Mouse (Mus musculus): ENCODE results near the gene Fhl2. TPM values are rescaled to one million over a fixed set of nuclear protein-coding genes. Genes with fewer than 3 reads are reported as not detected.
"Not testable (repeated sequence)": the region's sequence is repeated elsewhere in the genome, so short reads cannot be mapped to it uniquely, and the experiment has no call there.

The Fhl2 gene
- polyA plus RNA-seq, 1 experiment = 135 TPM

GRCm38 (mm10) chr1:43191078-43191477, 5.7 kb downstream of the Fhl2 start:
- TF ChIP-seq FOSL1 (IDR thresholded peaks at IDR 0.05; ENCODE audit: insufficient read depth, low read length, poor library complexity, severe bottlenecking) (no peak), MAX (IDR thresholded peaks at IDR 0.05) (no peak), USF1 (IDR thresholded peaks at IDR 0.05; ENCODE audit: low read depth) (no peak), CTCF (IDR thresholded peaks at IDR 0.05; ENCODE audit: control insufficient read depth, insufficient read depth, insufficient read length) (no peak), MYOG (IDR thresholded peaks at IDR 0.05; ENCODE audit: control insufficient read depth, extremely low read depth, insufficient read length) (no peak), CEBPB (IDR thresholded peaks at IDR 0.05; ENCODE audit: low read depth) (no peak), MYOD1 (IDR thresholded peaks at IDR 0.05; ENCODE audit: control insufficient read depth, insufficient read length, low read depth) (no peak)
- no peaks in the 10 kb centered on the region for H3K79me3 ChIP-seq (ENCODE audit: low read depth)
- no peaks in the 10 kb centered on the region for H3K27me3 ChIP-seq (ENCODE audit: control insufficient read depth, insufficient read depth, insufficient read length)
- H3K4me3 ChIP-seq (ENCODE audit: insufficient read depth, poor library complexity, severe bottlenecking) = no peak overlapping the region
- no peak overlapping the region for H3ac ChIP-seq (ENCODE audit: control insufficient read depth, insufficient read length, low read depth)
- H3K79me2 ChIP-seq (ENCODE audit: control insufficient read depth, insufficient read depth) = no peaks in the 10 kb centered on the region
- no peaks in the 10 kb centered on the region for H3K36me3 ChIP-seq (ENCODE audit: control insufficient read depth, insufficient read depth)

GRCm38 (mm10) chr1:43188893-43189292, 7.9 kb downstream of the Fhl2 start:
- H3K79me2 ChIP-seq (ENCODE audit: control insufficient read depth, insufficient read depth); H3K79me3 ChIP-seq (ENCODE audit: low read depth); H3ac ChIP-seq (ENCODE audit: control insufficient read depth, insufficient read length, low read depth); H3K4me3 ChIP-seq (ENCODE audit: insufficient read depth, poor library complexity, severe bottlenecking); H3K27me3 ChIP-seq (ENCODE audit: control insufficient read depth, insufficient read depth, insufficient read length); H3K36me3 ChIP-seq (ENCODE audit: control insufficient read depth, insufficient read depth): not testable (repeated sequence)

- Histone ChIP-seq H3K27me3 (ENCODE audit: control insufficient read depth, insufficient read depth, insufficient read length) (no peaks in the 10 kb centered on the region), H3K79me3 (ENCODE audit: low read depth) (no peaks in the 10 kb centered on the region), H3ac (ENCODE audit: control insufficient read depth, insufficient read length, low read depth) (no peak overlapping the region), H3K36me3 (ENCODE audit: control insufficient read depth, insufficient read depth) (no peaks in the 10 kb centered on the region), H3K4me3 (ENCODE audit: insufficient read depth, poor library complexity, severe bottlenecking) (no peak overlapping the region), H3K79me2 (ENCODE audit: control insufficient read depth, insufficient read depth) (no peaks in the 10 kb centered on the region)
- TF ChIP-seq CEBPB (IDR thresholded peaks at IDR 0.05; ENCODE audit: low read depth) = no peak
- no peak for TF ChIP-seq USF1 (IDR thresholded peaks at IDR 0.05; ENCODE audit: low read depth)
- no peak for TF ChIP-seq FOSL1 (IDR thresholded peaks at IDR 0.05; ENCODE audit: insufficient read depth, low read length, poor library complexity, severe bottlenecking)
- TF ChIP-seq CTCF (IDR thresholded peaks at IDR 0.05; ENCODE audit: control insufficient read depth, insufficient read depth, insufficient read length) = no peak
- TF ChIP-seq MYOG (IDR thresholded peaks at IDR 0.05; ENCODE audit: control insufficient read depth, extremely low read depth, insufficient read length) = no peak
- no peak for TF ChIP-seq MYOD1 (IDR thresholded peaks at IDR 0.05; ENCODE audit: control insufficient read depth, insufficient read length, low read depth)
- no peak for TF ChIP-seq MAX (IDR thresholded peaks at IDR 0.05)
These were observed 10.4 kb downstream of the Fhl2 start for GRCm38 (mm10) chr1:43186334-43186733.

- H3K4me3 ChIP-seq (ENCODE audit: insufficient read depth, poor library complexity, severe bottlenecking) = no peak overlapping the region
These were observed 15.9 kb downstream of the Fhl2 start for GRCm38 (mm10) chr1:43180912-43181311.

GRCm38 (mm10) chr1:43178780-43179179, 18.0 kb downstream of the Fhl2 start:
- no peaks in the 10 kb centered on the region for H3K79me2 ChIP-seq (ENCODE audit: control insufficient read depth, insufficient read depth)
- H3K27me3 ChIP-seq (ENCODE audit: control insufficient read depth, insufficient read depth, insufficient read length) = no peaks in the 10 kb centered on the region
- TF ChIP-seq MYOD1 (IDR thresholded peaks at IDR 0.05; ENCODE audit: control insufficient read depth, insufficient read length, low read depth) (no peak), CTCF (IDR thresholded peaks at IDR 0.05; ENCODE audit: control insufficient read depth, insufficient read depth, insufficient read length) (no peak), MYOG (IDR thresholded peaks at IDR 0.05; ENCODE audit: control insufficient read depth, extremely low read depth, insufficient read length) (no peak), MAX (IDR thresholded peaks at IDR 0.05) (no peak), FOSL1 (IDR thresholded peaks at IDR 0.05; ENCODE audit: insufficient read depth, low read length, poor library complexity, severe bottlenecking) (no peak), USF1 (IDR thresholded peaks at IDR 0.05; ENCODE audit: low read depth) (no peak), CEBPB (IDR thresholded peaks at IDR 0.05; ENCODE audit: low read depth) (no peak)
- no peaks in the 10 kb centered on the region for H3K79me3 ChIP-seq (ENCODE audit: low read depth)
- H3ac ChIP-seq (ENCODE audit: control insufficient read depth, insufficient read length, low read depth) = no peak overlapping the region
- no peaks in the 10 kb centered on the region for H3K36me3 ChIP-seq (ENCODE audit: control insufficient read depth, insufficient read depth)
- no peak overlapping the region for H3K4me3 ChIP-seq (ENCODE audit: insufficient read depth, poor library complexity, severe bottlenecking)

More at GRCm38 (mm10) chr1:43180912-43181311, 15.9 kb downstream of the Fhl2 start:
- no peaks in the 10 kb centered on the region for H3K27me3 ChIP-seq (ENCODE audit: control insufficient read depth, insufficient read depth, insufficient read length)
- H3K36me3 ChIP-seq (ENCODE audit: control insufficient read depth, insufficient read depth) = no peaks in the 10 kb centered on the region
- no peaks in the 10 kb centered on the region for H3K79me2 ChIP-seq (ENCODE audit: control insufficient read depth, insufficient read depth)
- TF ChIP-seq MAX (IDR thresholded peaks at IDR 0.05) = no peak
- TF ChIP-seq USF1 (IDR thresholded peaks at IDR 0.05; ENCODE audit: low read depth) = no peak
- no peak for TF ChIP-seq CEBPB (IDR thresholded peaks at IDR 0.05; ENCODE audit: low read depth)
- TF ChIP-seq FOSL1 (IDR thresholded peaks at IDR 0.05; ENCODE audit: insufficient read depth, low read length, poor library complexity, severe bottlenecking) = no peak
- no peak for TF ChIP-seq CTCF (IDR thresholded peaks at IDR 0.05; ENCODE audit: control insufficient read depth, insufficient read depth, insufficient read length)
- TF ChIP-seq MYOG (IDR thresholded peaks at IDR 0.05; ENCODE audit: control insufficient read depth, extremely low read depth, insufficient read length) = no peak
- no peak for TF ChIP-seq MYOD1 (IDR thresholded peaks at IDR 0.05; ENCODE audit: control insufficient read depth, insufficient read length, low read depth)
- no peaks in the 10 kb centered on the region for H3K79me3 ChIP-seq (ENCODE audit: low read depth)
- no peak overlapping the region for H3ac ChIP-seq (ENCODE audit: control insufficient read depth, insufficient read length, low read depth)

- no peak overlapping the region for H3K4me3 ChIP-seq (ENCODE audit: insufficient read depth, poor library complexity, severe bottlenecking)
- H3K79me3 ChIP-seq (ENCODE audit: low read depth) = no peaks in the 10 kb centered on the region
- no peaks in the 10 kb centered on the region for H3K27me3 ChIP-seq (ENCODE audit: control insufficient read depth, insufficient read depth, insufficient read length)
- no peaks in the 10 kb centered on the region for H3K36me3 ChIP-seq (ENCODE audit: control insufficient read depth, insufficient read depth)
- H3K79me2 ChIP-seq (ENCODE audit: control insufficient read depth, insufficient read depth) = no peaks in the 10 kb centered on the region
- TF ChIP-seq FOSL1 (IDR thresholded peaks at IDR 0.05; ENCODE audit: insufficient read depth, low read length, poor library complexity, severe bottlenecking) (no peak), MYOD1 (IDR thresholded peaks at IDR 0.05; ENCODE audit: control insufficient read depth, insufficient read length, low read depth) (no peak), USF1 (IDR thresholded peaks at IDR 0.05; ENCODE audit: low read depth) (no peak), CEBPB (IDR thresholded peaks at IDR 0.05; ENCODE audit: low read depth) (no peak), MAX (IDR thresholded peaks at IDR 0.05) (no peak), MYOG (IDR thresholded peaks at IDR 0.05; ENCODE audit: control insufficient read depth, extremely low read depth, insufficient read length) (no peak), CTCF (IDR thresholded peaks at IDR 0.05; ENCODE audit: control insufficient read depth, insufficient read depth, insufficient read length) (no peak)
- H3ac ChIP-seq (ENCODE audit: control insufficient read depth, insufficient read length, low read depth) = no peak overlapping the region
These were observed 18.4 kb downstream of the Fhl2 start for GRCm38 (mm10) chr1:43178378-43178777.

Measured in C2C12 (cell line).